Comparison of ENCODE assay signal across 8 mouse cellular contexts in the genomic region with DNA sequence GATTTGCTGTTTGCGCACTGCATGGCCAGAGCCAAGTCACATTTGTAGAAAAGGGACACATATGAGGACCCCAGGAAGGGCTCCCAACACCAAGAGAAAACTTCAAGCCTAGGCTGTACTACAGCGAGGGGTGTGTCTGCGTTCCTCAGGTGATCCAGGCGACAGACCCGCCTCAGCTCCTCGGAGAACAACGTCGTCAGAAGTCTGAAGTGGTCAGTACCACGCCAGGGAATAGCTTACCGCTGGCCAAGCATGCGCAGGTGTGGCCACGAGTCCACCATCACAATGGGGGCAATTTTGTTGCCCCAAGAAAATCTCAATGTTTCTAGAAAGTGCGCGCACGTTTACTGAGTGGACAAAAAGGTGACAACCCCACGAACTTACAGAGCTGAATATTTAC. TPM values are rescaled to one million over a fixed set of nuclear protein-coding genes. Genes with fewer than 3 reads are reported as not detected.
DNase-seq lines count a peak whose midpoint lies in the region; ATAC-seq lines count a peak whose summit lies in the region.

No protein-coding gene starts in this region.

- H3K9me3 ChIP-seq in hindbrain, embryonic 16.5 days (ENCODE audit: control insufficient read depth, low read length) = no peaks in the 10 kb centered on the region
- no peaks in the 10 kb centered on the region for H3K9me3 ChIP-seq in stomach, embryonic 16.5 days (replicated peaks; ENCODE audit: control insufficient read depth, low read length)

- no peak for ATAC-seq in hindbrain, embryonic 16.5 days
- no peak for ATAC-seq in stomach, embryonic 16.5 days (ENCODE audit: insufficient read depth, low FRiP score)

- H3K4me2 ChIP-seq in hindbrain, embryonic 16.5 days (ENCODE audit: low read length) = peak overlapping the region; percentile 94
- H3K4me2 ChIP-seq in stomach, embryonic 16.5 days (ENCODE audit: low read depth, low read length) = peak overlapping the region; percentile 90

- WGBS in hindbrain, embryonic 16.5 days = 5% methylated on average over 16 of the region's 16 CpGs
- WGBS in stomach, embryonic 16.5 days = 3% methylated on average over 16 of the region's 16 CpGs

- peak overlapping the region; percentile 16; the same call in 1 of the 2 replicates for H3K27ac ChIP-seq in brown adipose tissue, adult 24 weeks (replicated peaks; ENCODE audit: low read depth, low read length)
- peak overlapping the region; percentile 98 for H3K27ac ChIP-seq in hindbrain, embryonic 16.5 days (ENCODE audit: low read depth, low read length)
- H3K27ac ChIP-seq in stomach, embryonic 16.5 days (ENCODE audit: low read length) = peak overlapping the region; percentile 100

- peak; percentile 59 for DNase-seq in cerebellum, adult 11-12 months
- DNase-seq in cerebellum, postnatal 25 days = no peak
- peak; percentile 81 to 87 for DNase-seq in lung, adult 18-20 months
- DNase-seq in frontal cortex, postnatal 10 days (ENCODE audit: low spot score in 2 of 2) = no peak
- DNase-seq in urinary bladder, postnatal 36 days (ENCODE audit: low spot score in 2 of 2) = no peak

- no peaks in the 10 kb centered on the region for H3K27me3 ChIP-seq in hindbrain, embryonic 16.5 days (replicated peaks; ENCODE audit: control insufficient read depth, insufficient read depth, low read length)
- H3K27me3 ChIP-seq in stomach, embryonic 16.5 days (ENCODE audit: control insufficient read depth, insufficient read depth, low read length) = no peaks in the 10 kb centered on the region

- H3K36me3 ChIP-seq in hindbrain, embryonic 16.5 days (ENCODE audit: control insufficient read depth, insufficient read depth, low read length) = peaks cover 18% of the 10 kb centered on the region
- H3K36me3 ChIP-seq in stomach, embryonic 16.5 days (ENCODE audit: control insufficient read depth, insufficient read depth, low read length) = peaks cover 12% of the 10 kb centered on the region

- peaks cover 20% of the 10 kb centered on the region for H3K4me1 ChIP-seq in brown adipose tissue, adult 24 weeks (ENCODE audit: control insufficient read depth, insufficient read depth, insufficient read length, low read length)
- H3K4me1 ChIP-seq in hindbrain, embryonic 16.5 days (ENCODE audit: control insufficient read depth, insufficient read depth, low read depth, low read length) = peaks cover 45% of the 10 kb centered on the region
- H3K4me1 ChIP-seq in stomach, embryonic 16.5 days (ENCODE audit: control insufficient read depth, insufficient read depth, low read length) = peaks cover 48% of the 10 kb centered on the region

- H3K4me3 ChIP-seq in brown adipose tissue, adult 24 weeks (ENCODE audit: insufficient read depth, low read depth, low read length) = peak overlapping the region; percentile 74
- H3K4me3 ChIP-seq in hindbrain, embryonic 16.5 days (ENCODE audit: low read length) = peak overlapping the region; percentile 71
- H3K4me3 ChIP-seq in stomach, embryonic 16.5 days (replicated peaks; ENCODE audit: low read length) = peak overlapping the region; percentile 91

- H3K9ac ChIP-seq in hindbrain, embryonic 16.5 days (ENCODE audit: low read depth, low read length) = peak overlapping the region; percentile 89
- H3K9ac ChIP-seq in stomach, embryonic 16.5 days (ENCODE audit: low read length) = peak overlapping the region; percentile 100

RNA-seq across cellular contexts. Expression of a gene that starts 1.1 kb away (rescaled TPM):
- polyA plus RNA-seq in brown adipose tissue, adult 24 weeks (2012; ENCODE audit: insufficient read depth, insufficient read length, missing spikeins) = 68.5 and 73.6 TPM in 2 replicates
- 389 and 459 TPM in 2 replicates for polyA plus RNA-seq in hindbrain, embryonic 16.5 days (2015; fragmentation: Nextera tagmentation; extraction: Ambion mirVana)
- 150 and 156 TPM in 2 replicates for polyA plus RNA-seq in stomach, embryonic 16.5 days (2015; fragmentation: Nextera tagmentation; extraction: Ambion mirVana)

RNA-seq across cellular contexts. Expression of a gene that starts 11.5 kb away (rescaled TPM):
- polyA plus RNA-seq in brown adipose tissue, adult 24 weeks (2012; ENCODE audit: insufficient read depth, insufficient read length, missing spikeins) = 15.7 and 20.2 TPM in 2 replicates
- 30.1 and 34.0 TPM in 2 replicates for polyA plus RNA-seq in hindbrain, embryonic 16.5 days (2015; fragmentation: Nextera tagmentation; extraction: Ambion mirVana)
- 32.6 and 34.8 TPM in 2 replicates for polyA plus RNA-seq in stomach, embryonic 16.5 days (2015; fragmentation: Nextera tagmentation; extraction: Ambion mirVana)

RNA-seq across cellular contexts. Expression of a gene that starts 19.6 kb away (rescaled TPM):
- polyA plus RNA-seq in brown adipose tissue, adult 24 weeks (2012; ENCODE audit: insufficient read depth, insufficient read length, missing spikeins) = 24.5 and 28.2 TPM in 2 replicates
- polyA plus RNA-seq in hindbrain, embryonic 16.5 days (2015; fragmentation: Nextera tagmentation; extraction: Ambion mirVana) = 112 and 120 TPM in 2 replicates
- 71.7 and 74.1 TPM in 2 replicates for polyA plus RNA-seq in stomach, embryonic 16.5 days (2015; fragmentation: Nextera tagmentation; extraction: Ambion mirVana)

RNA-seq across cellular contexts. Expression of a gene that starts 19.7 kb away (rescaled TPM):
- polyA plus RNA-seq in brown adipose tissue, adult 24 weeks (2012; ENCODE audit: insufficient read depth, insufficient read length, missing spikeins) = 42.8 and 49.8 TPM in 2 replicates
- 90.7 and 92.8 TPM in 2 replicates for polyA plus RNA-seq in hindbrain, embryonic 16.5 days (2015; fragmentation: Nextera tagmentation; extraction: Ambion mirVana)
- polyA plus RNA-seq in stomach, embryonic 16.5 days (2015; fragmentation: Nextera tagmentation; extraction: Ambion mirVana) = 73.5 and 83.1 TPM in 2 replicates

RNA-seq across cellular contexts. Expression of a gene that starts 24.0 kb away (rescaled TPM):
- polyA plus RNA-seq in brown adipose tissue, adult 24 weeks (2012; ENCODE audit: insufficient read depth, insufficient read length, missing spikeins) = 21.6 and 21.8 TPM in 2 replicates
- polyA plus RNA-seq in hindbrain, embryonic 16.5 days (2015; fragmentation: Nextera tagmentation; extraction: Ambion mirVana) = 136 and 158 TPM in 2 replicates
- 89.9 and 94.0 TPM in 2 replicates for polyA plus RNA-seq in stomach, embryonic 16.5 days (2015; fragmentation: Nextera tagmentation; extraction: Ambion mirVana)

Comparison
In these comparisons a context has a peak if more than half of its experiments do, and no peak if none do; other contexts are left out.
1. DNase-seq: peak in cerebellum, adult 11-12 months (single experiment) and lung, adult 18-20 months (2 of 2); none in cerebellum, postnatal 25 days (0 of 2), frontal cortex, postnatal 10 days (0 of 2) and urinary bladder, postnatal 36 days (0 of 2).
2. H3K27ac ChIP-seq: peak in every context shown above with its lines; median percentile 100 in stomach, embryonic 16.5 days; 98 in hindbrain, embryonic 16.5 days; 16 in brown adipose tissue, adult 24 weeks.
3. Peak in every context shown above with its lines, with median percentiles within 50 percentile points of each other: H3K4me3 ChIP-seq.